Mouse (Mus musculus) G1E (cell line): ENCODE measurements around the gene Gm14525. TPM values are rescaled to one million over a fixed set of nuclear protein-coding genes. Genes with fewer than 3 reads are reported as not detected.
"Not testable (repeated sequence)": the region's sequence is repeated elsewhere in the genome, so short reads cannot be mapped to it uniquely, and the experiment has no call there.

ENCODE experiments used
- ATAC-seq: 2 replicates; pipeline ENCODE4 v1.8.0; 2016; ENCODE audit warnings: mild to moderate bottlenecking; ENCODE audit not compliant: insufficient number of reproducible peaks, poor library complexity, low FRiP score, severe bottlenecking; ENCODE audit errors: extremely low read depth
- DNase-seq: peaks from one replicate; pipeline ENCODE4 v3.0.0; 2012; ENCODE audit warnings: low spot score
- H3K27me3 ChIP-seq: 2 replicates; pipeline ENCODE4 v1.6.1; 2012; ENCODE audit warnings: mild to moderate bottlenecking, low read length, inconsistent platforms; ENCODE audit not compliant: insufficient read depth
- H3K36me3 ChIP-seq: replicated peaks from 2 replicates; pipeline ENCODE3; 2012; ENCODE audit warnings: mild to moderate bottlenecking, inconsistent platforms
- H3K4me1 ChIP-seq: 2 replicates; pipeline ENCODE4 v1.6.1; 2012; ENCODE audit warnings: low read depth, low read length, inconsistent platforms, mixed read lengths; ENCODE audit not compliant: insufficient read depth
- H3K4me3 ChIP-seq: 2 replicates; pipeline ENCODE4 v1.5.1; 2012; ENCODE audit warnings: low read depth, mild to moderate bottlenecking, inconsistent platforms, low read length, moderate library complexity, mixed read lengths
- H3K9me3 ChIP-seq: replicated peaks from 2 replicates; pipeline ENCODE4 v1.6.1; 2012; ENCODE audit warnings: inconsistent platforms
- polyA plus RNA-seq: library from polyadenylated mRNA; stranded (reverse); fragments of >175 nt; gene quantifications from 2 replicates; pipeline ENCODE4 v1.2.3, GENCODE M21; 2012
- total RNA-seq, 2 experiments: library from RNA; stranded (forward) in 1 of 2; stranded (reverse) in 1 of 2; fragments of 200-1000 nt in 1 of 2; fragments of >200 nt in 1 of 2; fragmentation: Nextera tagmentation in 1 of 2; gene quantifications; 2 replicates each; pipeline ENCODE4 v1.2.3; 2014 to 2017

Gm14525 gene
- total RNA-seq (2014; fragmentation: Nextera tagmentation): not detected in 2 replicates
- total RNA-seq (2017): not detected in 2 replicates
- polyA plus RNA-seq: not detected in 2 replicates

GRCm38 (mm10) chrX:26702538-26702937 is at the start of gene Gm14525:
TSS of gene Gm14525 (minus strand) at chrX:26702638.
- H3K36me3 ChIP-seq, ATAC-seq, DNase-seq, H3K4me3 ChIP-seq, H3K9me3 ChIP-seq, H3K27me3 ChIP-seq, H3K4me1 ChIP-seq: not testable (repeated sequence)

Other genes starting within 250 kb of the Gm14525 start
- not detected in 2 replicates for gene Slx, start 157.1 kb downstream of the Gm14525 start, total RNA-seq (2014; fragmentation: Nextera tagmentation)
- gene Slx, start 157.1 kb downstream of the Gm14525 start, total RNA-seq (2017): not detected in 2 replicates
- not detected in 2 replicates for gene Slx, start 157.1 kb downstream of the Gm14525 start, polyA plus RNA-seq
- not detected in 2 replicates for gene Gm6121, start 233.1 kb upstream of the Gm14525 start, total RNA-seq (2014; fragmentation: Nextera tagmentation)
- not detected in 2 replicates for gene Gm6121, start 233.1 kb upstream of the Gm14525 start, total RNA-seq (2017)
- gene Gm6121, start 233.1 kb upstream of the Gm14525 start, polyA plus RNA-seq: not detected in 2 replicates